Mouse (Mus musculus) embryonic facial prominence, embryonic 15.5 days (tissue): ENCODE results near the gene Lats1. TPM values are rescaled to one million over a fixed set of nuclear protein-coding genes. Genes with fewer than 3 reads are reported as not detected.
"Not testable (repeated sequence)": the region's sequence is repeated elsewhere in the genome, so short reads cannot be mapped to it uniquely, and the experiment has no call there.

ENCODE experiments used
- ATAC-seq: fragments of 200-750 bp; cut with Nextera tagmentation; 2 replicates; pipeline ENCODE4 v1.8.0; 2017; ENCODE audit warnings: low read depth, moderate TSS enrichment; ENCODE audit not compliant: insufficient number of reproducible peaks, low FRiP score, low TSS enrichment
- H3K27ac ChIP-seq: fragments of 300-500 bp; sonication (generic); replicated peaks from 2 replicates; pipeline ENCODE4 v1.5.1; 2015; ENCODE audit warnings: mild to moderate bottlenecking, inconsistent platforms
- H3K27me3 ChIP-seq: fragments of 300-500 bp; sonication (generic); 2 replicates; pipeline ENCODE4 v1.6.1; 2015; ENCODE audit warnings: inconsistent platforms
- H3K36me3 ChIP-seq: fragments of 300-500 bp; sonication (generic); 2 replicates; pipeline ENCODE4 v1.6.1; 2015; ENCODE audit warnings: mild to moderate bottlenecking, inconsistent platforms
- H3K4me1 ChIP-seq: fragments of 300-500 bp; sonication (generic); 2 replicates; pipeline ENCODE4 v1.6.1; 2015; ENCODE audit warnings: inconsistent platforms
- H3K4me2 ChIP-seq: fragments of 300-500 bp; sonication (generic); replicated peaks from 2 replicates; pipeline ENCODE4 v1.6.1; 2015; ENCODE audit warnings: mild to moderate bottlenecking, inconsistent platforms
- H3K4me3 ChIP-seq: fragments of 300-500 bp; sonication (generic); replicated peaks from 2 replicates; pipeline ENCODE4 v1.5.1; 2015; ENCODE audit warnings: mild to moderate bottlenecking, inconsistent platforms
- H3K9ac ChIP-seq: fragments of 300-500 bp; sonication (generic); 2 replicates; pipeline ENCODE4 v1.6.1; 2015; ENCODE audit warnings: inconsistent platforms
- H3K9me3 ChIP-seq: fragments of 300-500 bp; sonication (generic); replicated peaks from 2 replicates; pipeline ENCODE4 v1.6.1; 2016; ENCODE audit warnings: inconsistent platforms
- WGBS: fragments of 180-500 bp; shearing (Covaris S2); methylation state at CpG from one replicate; pipeline ENCODE4 v1.1.7; 2015; 5-methylcytosine and 5-hydroxymethylcytosine counted together
- polyA plus RNA-seq: library from polyadenylated mRNA; unstranded; fragments of >200 nt; fragmentation: Nextera tagmentation; extraction: Ambion mirVana; gene quantifications from 2 replicates; pipeline ENCODE4 v1.2.1, GENCODE M21; 2015

Lats1 gene
- polyA plus RNA-seq, 1 experiment from 2014 or later: 8.7 TPM

DNA sequence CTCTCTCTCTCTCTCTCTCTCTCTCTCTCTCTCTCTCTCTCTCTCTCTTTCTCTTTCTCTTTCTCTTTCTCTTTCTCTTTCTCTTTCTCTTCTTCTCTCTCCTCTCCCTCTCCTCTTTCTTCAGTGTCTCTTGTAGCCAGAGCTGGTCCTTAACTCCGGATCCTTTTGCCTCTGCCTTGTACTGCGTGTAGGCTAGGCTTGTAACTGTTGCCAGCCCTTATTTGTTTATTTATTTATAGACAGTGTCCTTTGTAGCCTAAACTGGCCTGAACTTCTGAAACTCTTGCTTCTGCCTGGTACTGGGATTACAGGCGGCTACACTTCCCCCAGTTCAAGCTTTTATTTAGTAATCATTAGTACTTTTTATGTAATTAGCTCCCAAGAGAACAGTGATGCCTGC is 46.0 kb downstream of the Lats1 start:
- no peak for ATAC-seq
- Histone ChIP-seq H3K9ac (no peak overlapping the region; the same call in 1 of the 2 replicates), H3K27ac (no peak overlapping the region), H3K4me2 (peak overlapping the region; percentile 77), H3K4me3 (peak overlapping the region; percentile 88), H3K9me3 (no peaks in the 10 kb centered on the region), H3K36me3 (no peaks in the 10 kb centered on the region), H3K4me1 (peaks cover 5% of the 10 kb centered on the region), H3K27me3 (no peaks in the 10 kb centered on the region)
- 17% methylated on average over 3 of the region's 3 CpGs for WGBS

DNA sequence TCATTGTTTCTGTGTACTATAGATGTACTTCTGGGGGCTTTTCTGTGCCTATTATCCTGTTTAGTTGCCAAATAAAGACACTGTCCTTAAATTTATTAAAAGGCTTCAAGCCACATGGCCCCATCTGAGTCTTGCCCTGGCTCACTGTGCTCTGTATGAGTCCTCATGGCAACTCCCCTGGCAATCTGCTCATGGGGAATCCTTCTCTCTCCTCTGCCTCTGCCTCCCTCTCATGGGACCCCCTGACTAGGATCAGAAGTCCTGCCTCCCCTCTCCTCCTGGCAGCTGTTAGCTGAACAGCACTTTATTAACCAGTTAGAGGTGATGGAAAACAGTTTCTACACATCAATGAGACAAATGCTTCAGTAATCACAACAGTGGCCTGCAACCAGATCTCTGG is 50.6 kb downstream of the Lats1 start:
- Histone ChIP-seq H3K9ac (no peak overlapping the region), H3K4me1 (peaks cover 5% of the 10 kb centered on the region), H3K27ac (no peak overlapping the region), H3K9me3 (no peaks in the 10 kb centered on the region), H3K27me3 (no peaks in the 10 kb centered on the region), H3K4me3 (no peak overlapping the region), H3K36me3 (no peaks in the 10 kb centered on the region), H3K4me2 (no peak overlapping the region)
- no peak for ATAC-seq

DNA sequence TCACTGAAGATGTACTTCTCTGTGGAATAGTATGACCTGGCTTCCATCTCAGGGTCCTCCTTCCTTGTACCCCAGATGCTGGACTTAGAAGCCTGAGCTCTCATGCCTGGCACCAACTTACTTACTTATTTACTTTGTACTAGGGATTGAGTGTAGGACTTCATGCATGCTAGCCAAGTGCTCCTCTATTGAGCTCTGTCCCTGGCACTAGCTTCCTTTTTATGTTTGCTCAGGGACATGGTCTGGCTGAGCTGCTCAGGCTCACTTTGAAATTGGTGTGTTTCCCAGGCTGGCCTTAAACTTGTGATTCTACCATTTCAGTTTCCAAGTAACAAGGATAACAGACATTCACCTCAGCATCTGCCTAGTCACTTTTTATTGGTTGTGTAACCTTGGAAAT is 56.1 kb downstream of the Lats1 start:
- no peaks in the 10 kb centered on the region for H3K4me1 ChIP-seq
- no peaks in the 10 kb centered on the region for H3K9me3 ChIP-seq
- H3K27me3 ChIP-seq: no peaks in the 10 kb centered on the region
- H3K4me3 ChIP-seq: no peak overlapping the region
- no peak overlapping the region for H3K4me2 ChIP-seq
- ATAC-seq: no peak
- no peak overlapping the region for H3K9ac ChIP-seq
- H3K36me3 ChIP-seq: peaks cover 5% of the 10 kb centered on the region
- H3K27ac ChIP-seq: no peak overlapping the region

DNA sequence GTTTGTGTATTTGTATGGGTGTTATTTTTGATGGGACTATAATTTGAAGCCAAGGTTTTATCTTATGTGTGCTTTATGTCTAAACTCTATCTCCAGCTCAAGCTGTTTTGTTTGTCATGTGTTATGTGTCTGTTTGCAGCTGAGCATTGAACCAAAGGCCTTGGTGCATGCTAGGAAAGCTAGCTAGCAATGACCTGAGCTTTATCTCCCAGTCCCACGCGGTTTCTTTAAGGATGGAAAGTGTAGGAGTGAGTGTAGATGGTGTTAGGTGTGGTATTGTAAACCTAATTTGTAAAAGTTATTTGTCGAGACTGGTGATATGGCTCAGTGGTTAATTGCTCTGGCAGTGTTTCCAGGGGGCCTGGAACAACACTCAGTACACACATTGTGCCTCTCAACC is 56.9 kb downstream of the Lats1 start:
- Histone ChIP-seq H3K27ac (no peak overlapping the region), H3K4me1 (no peaks in the 10 kb centered on the region), H3K4me2 (no peak overlapping the region), H3K36me3 (peaks cover 10% of the 10 kb centered on the region), H3K4me3 (no peak overlapping the region), H3K9me3 (no peaks in the 10 kb centered on the region), H3K9ac (no peak overlapping the region), H3K27me3 (no peaks in the 10 kb centered on the region)
- no peak for ATAC-seq
- WGBS: 86% methylated on average over 3 of the region's 3 CpGs

DNA sequence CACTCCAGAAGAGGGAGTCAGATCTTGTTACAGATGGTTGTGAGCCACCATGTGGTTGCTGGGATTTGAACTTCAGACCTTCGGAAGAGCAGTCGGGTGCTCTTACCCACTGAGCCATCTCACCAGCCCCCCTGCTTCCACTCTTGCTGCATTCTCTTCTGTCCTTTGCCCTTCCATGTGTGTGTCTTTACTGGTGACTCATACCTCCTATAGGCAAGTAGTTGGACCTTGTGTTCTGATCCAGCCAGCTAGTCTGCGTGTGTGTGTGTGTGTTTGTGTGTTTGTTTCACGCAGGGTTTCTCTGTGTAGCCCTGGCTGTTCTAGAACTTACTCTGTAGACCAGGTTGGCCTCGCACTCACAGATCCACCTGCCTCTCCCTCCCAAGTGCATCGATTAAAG is 64.5 kb downstream of the Lats1 start:
- H3K27me3 ChIP-seq, H3K4me3 ChIP-seq, ATAC-seq, H3K4me2 ChIP-seq, H3K9me3 ChIP-seq, H3K9ac ChIP-seq, H3K4me1 ChIP-seq, H3K27ac ChIP-seq: not testable (repeated sequence)
- 96% methylated on average over 6 of the region's 6 CpGs for whole genome bisulfite sequencing
- H3K36me3 ChIP-seq: peaks cover 61% of the 10 kb centered on the region

DNA sequence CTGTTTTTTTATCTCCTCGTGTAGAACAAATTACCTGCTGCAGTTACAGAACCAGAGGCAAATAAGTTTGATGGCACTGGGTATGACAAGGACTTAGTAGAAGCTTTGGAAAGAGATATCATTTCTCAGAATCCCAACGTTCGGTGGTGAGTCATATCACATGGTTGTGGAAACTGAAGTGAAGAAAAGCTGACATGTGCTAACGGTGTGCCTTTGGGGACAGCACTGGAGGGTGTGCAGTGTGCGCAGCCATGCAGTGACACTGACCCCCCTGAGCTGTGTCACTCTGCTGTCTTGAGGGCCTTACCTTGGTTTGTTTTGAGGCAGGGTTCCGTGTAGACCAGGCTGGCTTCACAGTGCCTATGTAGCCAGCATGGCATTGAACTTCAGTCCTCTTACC is 67.7 kb downstream of the Lats1 start:
- 88% methylated on average over 6 of the region's 6 CpGs for WGBS
- Histone ChIP-seq H3K36me3 (peaks cover 61% of the 10 kb centered on the region), H3K9ac (no peak overlapping the region), H3K4me1 (no peaks in the 10 kb centered on the region), H3K27me3 (no peaks in the 10 kb centered on the region), H3K4me2 (no peak overlapping the region), H3K9me3 (no peaks in the 10 kb centered on the region), H3K27ac (no peak overlapping the region), H3K4me3 (no peak overlapping the region)
- no peak for ATAC-seq

DNA sequence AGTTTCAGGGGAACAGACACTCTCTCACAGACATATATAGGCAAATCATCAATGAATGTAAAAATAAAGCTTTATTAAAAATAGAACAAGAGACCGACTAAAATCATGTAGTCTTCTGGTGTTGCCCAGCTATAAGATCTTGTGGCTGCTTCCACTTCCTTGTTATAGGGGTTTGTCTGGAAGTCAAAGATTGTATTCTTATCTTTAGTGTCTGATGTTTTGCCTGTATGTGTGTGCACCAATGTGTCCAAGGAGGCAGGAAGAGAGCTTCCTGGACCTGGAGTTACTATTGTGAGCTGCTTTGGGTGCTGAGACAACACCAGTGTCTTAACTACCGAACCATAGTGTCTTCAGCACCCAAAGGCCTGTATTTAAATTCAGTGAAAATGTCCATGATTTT is 76.5 kb downstream of the Lats1 start:
- H3K36me3 ChIP-seq: peaks cover 68% of the 10 kb centered on the region
- no peaks in the 10 kb centered on the region for H3K9me3 ChIP-seq
- no peak overlapping the region for H3K4me2 ChIP-seq
- ATAC-seq: no peak
- no peak overlapping the region for H3K27ac ChIP-seq
- no peaks in the 10 kb centered on the region for H3K27me3 ChIP-seq
- 96% methylated on average over 2 of the region's 2 CpGs for whole genome bisulfite sequencing
- no peaks in the 10 kb centered on the region for H3K4me1 ChIP-seq
- H3K4me3 ChIP-seq: no peak overlapping the region
- no peak overlapping the region for H3K9ac ChIP-seq

Other genes starting within 250 kb of the Lats1 start
- 1.8 and 2.5 TPM in 2 replicates for gene Ulbp1, start 207.6 kb upstream of the Lats1 start, polyA plus RNA-seq
- 3.0 and 4.0 TPM in 2 replicates for gene Lrp11, start 91.4 kb upstream of the Lats1 start, polyA plus RNA-seq
- 38.2 and 38.3 TPM in 2 replicates for gene Nup43, start 13.7 kb upstream of the Lats1 start, polyA plus RNA-seq
- gene Pcmt1, start 78 bp upstream of the Lats1 start, polyA plus RNA-seq: 124 and 128 TPM in 2 replicates
- gene Katna1, start 44.8 kb downstream of the Lats1 start, polyA plus RNA-seq: 53.7 and 58.5 TPM in 2 replicates
- gene Ginm1, start 111.6 kb downstream of the Lats1 start, polyA plus RNA-seq: 86.8 and 87.3 TPM in 2 replicates
- 36.7 and 37.5 TPM in 2 replicates for gene Ppil4, start 111.7 kb downstream of the Lats1 start, polyA plus RNA-seq
- gene Zc3h12d, start 151.3 kb downstream of the Lats1 start, polyA plus RNA-seq: 0.21 TPM in 2 replicates